Mouse (Mus musculus) liver, adult 2 months (tissue): ENCODE results near the gene Fam83d.

Experiments
- CTCF ChIP-seq: fragments of 200-500 bp; IDR thresholded peaks from 2 replicates; pipeline ENCODE4 v1.5.1; 2011; ENCODE audit warnings: low read depth, low read length, control low read depth
- POLR2A ChIP-seq: fragments of 200-500 bp; IDR thresholded peaks from 2 replicates; pipeline ENCODE4 v1.6.1; 2011; ENCODE audit warnings: low read length, control low read depth; ENCODE audit not compliant: insufficient read depth; ENCODE audit errors: extremely low read depth

GRCm38 (mm10) chr2:158795875-158796274 lies 28.0 kb downstream of the Fam83d start:
- TF ChIP-seq POLR2A (no peak), CTCF (no peak)
